Mouse (Mus musculus) liver, embryonic 13.5 days (tissue): Measurements from ENCODE around the gene Ech1. TPM values are rescaled to one million over a fixed set of nuclear protein-coding genes. Genes with fewer than 3 reads are reported as not detected.
A peak's percentile ranks its signal among the peaks of the same experiment; 100 is the strongest.

Experiments
- ATAC-seq: fragments of 200-750 bp; cut with Nextera tagmentation; 2 replicates; pipeline ENCODE4 v1.8.0; 2017; ENCODE audit warnings: low read depth, mild to moderate bottlenecking, moderate number of reproducible peaks, moderate library complexity
- DNase-seq: peaks from one replicate; pipeline ENCODE4 v3.0.0; 2022
- H3K27ac ChIP-seq: fragments of 300-500 bp; sonication (generic); 2 replicates; pipeline ENCODE4 v1.5.1; 2015; ENCODE audit warnings: moderate library complexity, mild to moderate bottlenecking, inconsistent platforms
- H3K27me3 ChIP-seq: fragments of 300-500 bp; sonication (generic); 2 replicates; pipeline ENCODE4 v1.6.1; 2015; ENCODE audit warnings: mild to moderate bottlenecking, inconsistent platforms
- H3K36me3 ChIP-seq: fragments of 300-500 bp; sonication (generic); 2 replicates; pipeline ENCODE4 v1.6.1; 2015; ENCODE audit warnings: mild to moderate bottlenecking, inconsistent platforms
- H3K4me1 ChIP-seq: fragments of 300-500 bp; sonication (generic); replicated peaks from 2 replicates; pipeline ENCODE4 v1.6.1; 2015; ENCODE audit warnings: inconsistent platforms
- H3K4me2 ChIP-seq: fragments of 300-500 bp; sonication (generic); 2 replicates; pipeline ENCODE4 v1.6.1; 2015; ENCODE audit warnings: inconsistent platforms, mild to moderate bottlenecking, moderate library complexity
- H3K4me3 ChIP-seq: fragments of 300-500 bp; sonication (generic); replicated peaks from 2 replicates; pipeline ENCODE4 v1.5.1; 2015; ENCODE audit warnings: mild to moderate bottlenecking, inconsistent platforms
- H3K9ac ChIP-seq: fragments of 300-500 bp; sonication (generic); 2 replicates; pipeline ENCODE4 v1.6.1; 2015; ENCODE audit warnings: mild to moderate bottlenecking, inconsistent platforms
- H3K9me3 ChIP-seq: fragments of 300-500 bp; sonication (generic); replicated peaks from 2 replicates; pipeline ENCODE4 v1.6.1; 2016; ENCODE audit warnings: inconsistent platforms
- WGBS: fragments of 180-500 bp; shearing (Covaris S2); methylation state at CpG from one replicate; pipeline ENCODE4 v1.1.7; 2015; ENCODE audit not compliant: insufficient replicate concordance; 5-methylcytosine and 5-hydroxymethylcytosine counted together
- polyA plus RNA-seq: library from polyadenylated mRNA; unstranded; fragments of >200 nt; fragmentation: Nextera tagmentation; extraction: Ambion mirVana; gene quantifications from 2 replicates; pipeline ENCODE4 v1.2.1, GENCODE M21; 2015

Gene Ech1
- polyA plus RNA-seq, 1 experiment from 2014 or later, result 77.7 TPM

GRCm38 (mm10) chr7:28814306-28815034 lies 10.5 kb upstream of the Ech1 start:
- H3K27ac ChIP-seq, result peak overlapping the region; percentile 95; the same call in 1 of the 2 replicates
- H3K27me3 ChIP-seq, result no peaks in the 10 kb centered on the region
- H3K9ac ChIP-seq, result 0 out of 2 replicates have a peak overlapping the region, but pooled peaks have one; percentile 86
- H3K36me3 ChIP-seq, result peaks cover 79% of the 10 kb centered on the region
- no peak overlapping the region for H3K4me3 ChIP-seq
- no peaks in the 10 kb centered on the region for H3K9me3 ChIP-seq
- ATAC-seq, result no peak
- no peak for DNase-seq
- 59% methylated on average over 5 of the region's 5 CpGs for WGBS
- H3K4me2 ChIP-seq, result peak overlapping the region; percentile 89
- H3K4me1 ChIP-seq, result peaks cover 77% of the 10 kb centered on the region

- Histone ChIP-seq H3K27me3 (no peaks in the 10 kb centered on the region), H3K9ac (no peak overlapping the region), H3K4me3 (no peak overlapping the region), H3K27ac (no peak overlapping the region), H3K4me1 (peaks cover 85% of the 10 kb centered on the region), H3K36me3 (peaks cover 86% of the 10 kb centered on the region), H3K4me2 (no peak overlapping the region), H3K9me3 (no peaks in the 10 kb centered on the region)
- 90% methylated on average over 9 of the region's 9 CpGs for WGBS
- ATAC-seq (no peak), DNase-seq (no peak)
These were observed 9.8 kb upstream of the Ech1 start for GRCm38 (mm10) chr7:28815230-28815629.

DNA sequence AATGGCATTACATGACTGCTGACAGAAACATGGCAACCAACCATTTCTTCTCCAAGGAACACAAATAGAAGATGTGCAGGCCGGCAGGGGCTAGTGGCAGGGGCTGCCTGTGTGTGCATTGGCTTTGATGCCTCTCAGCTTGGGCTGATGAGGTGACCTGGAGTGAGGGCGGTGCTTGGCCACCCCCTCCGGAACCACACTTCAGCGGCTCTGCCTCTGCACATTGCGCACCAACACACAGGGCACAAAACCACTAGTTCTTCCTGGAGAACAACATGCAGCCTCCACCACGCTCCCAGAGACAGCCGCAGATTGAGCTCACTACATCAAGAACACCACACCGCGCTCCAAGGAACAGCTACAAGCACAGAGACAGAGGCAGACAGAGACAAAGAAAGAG lies 8.8 kb upstream of the Ech1 start:
- Histone ChIP-seq H3K27ac (no peak overlapping the region), H3K27me3 (no peaks in the 10 kb centered on the region), H3K9me3 (no peaks in the 10 kb centered on the region), H3K9ac (no peak overlapping the region), H3K36me3 (peaks cover 96% of the 10 kb centered on the region), H3K4me1 (peaks cover 94% of the 10 kb centered on the region), H3K4me3 (no peak overlapping the region), H3K4me2 (no peak overlapping the region)
- DNase-seq (no peak), ATAC-seq (no peak)
- WGBS, result 83% methylated on average over 9 of the region's 9 CpGs

- no peak for ATAC-seq
- Histone ChIP-seq H3K36me3 (peaks cover 100% of the 10 kb centered on the region), H3K4me3 (0 out of 2 replicates have a peak overlapping the region, but pooled peaks have one; percentile 4), H3K9me3 (no peaks in the 10 kb centered on the region), H3K4me1 (peaks cover 96% of the 10 kb centered on the region), H3K9ac (no peak overlapping the region), H3K27me3 (no peaks in the 10 kb centered on the region), H3K27ac (no peak overlapping the region), H3K4me2 (no peak overlapping the region)
- WGBS, result 90% methylated on average over 10 of the region's 10 CpGs
- no peak for DNase-seq
These were observed 8.1 kb upstream of the Ech1 start for GRCm38 (mm10) chr7:28816920-28817319.

GRCm38 (mm10) chr7:28817524-28817923 lies 7.5 kb upstream of the Ech1 start:
- Histone ChIP-seq H3K4me1 (peaks cover 95% of the 10 kb centered on the region), H3K27ac (no peak overlapping the region), H3K9ac (0 out of 2 replicates have a peak overlapping the region, but pooled peaks have one; percentile 10), H3K9me3 (no peaks in the 10 kb centered on the region), H3K36me3 (peaks cover 100% of the 10 kb centered on the region), H3K27me3 (no peaks in the 10 kb centered on the region), H3K4me2 (no peak overlapping the region), H3K4me3 (no peak overlapping the region)
- ATAC-seq (no peak), DNase-seq (no peak)
- 57% methylated on average over 6 of the region's 6 CpGs for WGBS

GRCm38 (mm10) chr7:28817957-28818356 lies 7.1 kb upstream of the Ech1 start:
- Histone ChIP-seq H3K27ac (0 out of 2 replicates have a peak overlapping the region, but pooled peaks have one; percentile 3), H3K4me1 (peaks cover 95% of the 10 kb centered on the region), H3K4me3 (no peak overlapping the region)

GRCm38 (mm10) chr7:28818436-28818835 lies 6.6 kb upstream of the Ech1 start:
- Histone ChIP-seq H3K4me1 (peaks cover 95% of the 10 kb centered on the region), H3K9me3 (no peaks in the 10 kb centered on the region), H3K9ac (no peak overlapping the region), H3K27me3 (no peaks in the 10 kb centered on the region), H3K27ac (peak overlapping the region; percentile 13; the same call in 1 of the 2 replicates), H3K4me3 (no peak overlapping the region), H3K4me2 (peak overlapping the region; percentile 6; the same call in 1 of the 2 replicates), H3K36me3 (peaks cover 97% of the 10 kb centered on the region)
- 88% methylated on average over 18 of the region's 18 CpGs for WGBS
- DNase-seq, result no peak
- no peak for ATAC-seq

More at GRCm38 (mm10) chr7:28817957-28818356, 7.1 kb upstream of the Ech1 start:
- 89% methylated on average over 4 of the region's 4 CpGs for WGBS
- ATAC-seq, result no peak
- Histone ChIP-seq H3K4me2 (peak overlapping the region; percentile 6; the same call in 1 of the 2 replicates), H3K9me3 (no peaks in the 10 kb centered on the region), H3K36me3 (peaks cover 100% of the 10 kb centered on the region), H3K9ac (0 out of 2 replicates have a peak overlapping the region, but pooled peaks have one; percentile 10), H3K27me3 (no peaks in the 10 kb centered on the region)
- DNase-seq, result no peak

- Histone ChIP-seq H3K9me3 (no peaks in the 10 kb centered on the region), H3K27me3 (no peaks in the 10 kb centered on the region), H3K4me3 (no peak overlapping the region), H3K9ac (no peak overlapping the region; the same call in 1 of the 2 replicates), H3K27ac (peak overlapping the region; percentile 13; the same call in 1 of the 2 replicates), H3K4me2 (no peak overlapping the region), H3K36me3 (peaks cover 92% of the 10 kb centered on the region), H3K4me1 (peaks cover 94% of the 10 kb centered on the region)
- WGBS, result 55% methylated on average over 4 of the region's 4 CpGs
- DNase-seq (no peak), ATAC-seq (peak; percentile 35; the same call in 1 of the 2 replicates)
These were observed 6.1 kb upstream of the Ech1 start for GRCm38 (mm10) chr7:28818861-28819452.

- H3K27me3 ChIP-seq, result no peaks in the 10 kb centered on the region
- H3K36me3 ChIP-seq, result peaks cover 86% of the 10 kb centered on the region
- DNase-seq (no peak), ATAC-seq (no peak)
- WGBS, result 81% methylated on average over 4 of the region's 4 CpGs
- no peaks in the 10 kb centered on the region for H3K9me3 ChIP-seq
- no peak overlapping the region for H3K27ac ChIP-seq
- H3K9ac ChIP-seq, result no peak overlapping the region
- no peak overlapping the region for H3K4me2 ChIP-seq
- peaks cover 93% of the 10 kb centered on the region for H3K4me1 ChIP-seq
- H3K4me3 ChIP-seq, result no peak overlapping the region
These were observed 5.4 kb upstream of the Ech1 start for GRCm38 (mm10) chr7:28819571-28819970.

DNA sequence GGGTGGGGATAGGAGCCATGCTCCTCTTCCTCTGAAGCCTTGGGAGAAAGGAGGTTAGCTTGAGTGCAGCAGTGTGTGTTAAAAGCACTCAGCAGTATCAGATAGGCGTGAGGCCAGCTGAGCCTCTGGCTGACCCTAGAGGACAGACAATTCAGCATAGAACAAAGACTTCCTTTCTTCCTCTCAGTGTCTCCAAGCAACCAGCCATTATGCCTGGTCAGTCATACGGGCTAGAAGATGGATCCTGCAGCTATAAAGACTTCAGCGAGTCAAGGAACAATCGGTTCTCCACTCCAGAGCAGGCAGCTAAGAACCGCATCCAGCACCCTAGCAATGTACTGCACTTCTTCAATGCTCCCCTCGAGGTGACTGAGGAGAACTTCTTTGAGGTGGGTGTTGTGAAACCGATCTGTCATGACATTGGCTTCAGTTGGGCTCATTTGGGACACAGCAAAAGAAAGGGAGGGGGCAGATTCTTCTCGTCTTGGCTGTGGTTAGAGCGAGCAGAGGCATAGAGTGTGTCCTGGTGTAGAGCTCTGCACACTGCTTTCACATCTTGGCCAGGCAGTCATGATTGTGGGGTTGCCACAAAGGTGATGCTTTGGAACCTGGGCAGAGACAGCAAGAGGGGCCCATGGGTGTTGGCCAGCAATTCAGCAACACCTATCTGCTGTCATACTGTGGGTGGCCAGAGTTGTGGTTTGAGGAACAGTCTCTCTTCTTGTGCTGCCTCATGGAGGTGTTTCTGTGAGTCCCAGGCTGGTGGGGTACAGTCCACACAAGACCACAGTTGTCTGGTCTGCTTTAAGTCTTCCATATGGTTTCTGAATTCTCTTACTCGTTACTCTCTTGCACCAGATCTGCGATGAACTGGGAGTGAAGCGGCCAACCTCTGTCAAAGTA lies 4.4 kb upstream of the Ech1 start:
- H3K9me3 ChIP-seq, result no peaks in the 10 kb centered on the region
- WGBS, result 79% methylated on average over 12 of the region's 12 CpGs
- H3K4me1 ChIP-seq, result peaks cover 88% of the 10 kb centered on the region

More for the DNA sequence above, 4.4 kb upstream of the Ech1 start:
- no peak for DNase-seq
- Histone ChIP-seq H3K4me3 (no peak overlapping the region), H3K27ac (no peak overlapping the region), H3K4me2 (no peak overlapping the region), H3K36me3 (peaks cover 76% of the 10 kb centered on the region), H3K9ac (no peak overlapping the region), H3K27me3 (no peaks in the 10 kb centered on the region)
- ATAC-seq, result no peak
